Mouse (Mus musculus) liver, embryonic 15.5 days (tissue): ENCODE measurements around the gene Tmem235. TPM values are rescaled to one million over a fixed set of nuclear protein-coding genes. Genes with fewer than 3 reads are reported as not detected.
A peak's percentile ranks its signal among the peaks of the same experiment; 100 is the strongest.
"Not testable (repeated sequence)": the region's sequence is repeated elsewhere in the genome, so short reads cannot be mapped to it uniquely, and the experiment has no call there.

Source experiments
- ATAC-seq: fragments of 200-750 bp; cut with Nextera tagmentation; 2 replicates; pipeline ENCODE4 v1.8.0; 2017; ENCODE audit warnings: moderate number of reproducible peaks, mild to moderate bottlenecking, moderate library complexity; ENCODE audit not compliant: insufficient read depth
- H3K27ac ChIP-seq: fragments of 300-500 bp; sonication (generic); replicated peaks from 2 replicates; pipeline ENCODE4 v1.5.1; 2015; ENCODE audit warnings: mild to moderate bottlenecking, inconsistent platforms
- H3K27me3 ChIP-seq: fragments of 300-500 bp; sonication (generic); 2 replicates; pipeline ENCODE4 v1.6.1; 2015; ENCODE audit warnings: mild to moderate bottlenecking, inconsistent platforms
- H3K36me3 ChIP-seq: fragments of 300-500 bp; sonication (generic); replicated peaks from 2 replicates; pipeline ENCODE4 v1.6.1; 2015; ENCODE audit warnings: moderate library complexity, mild to moderate bottlenecking, inconsistent platforms
- H3K4me1 ChIP-seq: fragments of 300-500 bp; sonication (generic); replicated peaks from 2 replicates; pipeline ENCODE4 v1.6.1; 2015; ENCODE audit warnings: inconsistent platforms
- H3K4me2 ChIP-seq: fragments of 300-500 bp; sonication (generic); 2 replicates; pipeline ENCODE4 v1.6.1; 2015; ENCODE audit warnings: moderate library complexity, mild to moderate bottlenecking, inconsistent platforms
- H3K4me3 ChIP-seq: fragments of 300-500 bp; sonication (generic); replicated peaks from 2 replicates; pipeline ENCODE4 v1.5.1; 2015; ENCODE audit warnings: mild to moderate bottlenecking, inconsistent platforms
- H3K9ac ChIP-seq: fragments of 300-500 bp; sonication (generic); 2 replicates; pipeline ENCODE4 v1.6.1; 2015; ENCODE audit warnings: moderate library complexity, mild to moderate bottlenecking, inconsistent platforms
- H3K9me3 ChIP-seq: fragments of 300-500 bp; sonication (generic); replicated peaks from 2 replicates; pipeline ENCODE4 v1.6.1; 2016; ENCODE audit warnings: inconsistent platforms
- WGBS: fragments of 180-500 bp; shearing (Covaris S2); methylation state at CpG from one replicate; pipeline ENCODE4 v1.1.7; 2015; ENCODE audit warnings: mixed read lengths; ENCODE audit not compliant: insufficient replicate concordance; 5-methylcytosine and 5-hydroxymethylcytosine counted together
- polyA plus RNA-seq: library from polyadenylated mRNA; unstranded; fragments of >200 nt; fragmentation: Nextera tagmentation; extraction: Ambion mirVana; gene quantifications from 2 replicates; pipeline ENCODE4 v1.2.1, GENCODE M21; 2015

The Tmem235 gene
- polyA plus RNA-seq, result not detected in 2 replicates

GRCm38 (mm10) chr11:117860601-117861000 is at the start of gene Tmem235:
TSS of gene Tmem235 (plus strand) at chr11:117860752.
- no peak within 1 kb of the TSS for H3K4me2 ChIP-seq
- 5% methylated on average over 23 of the region's 23 CpGs for WGBS
- ATAC-seq, result no peak
- peaks cover 63% of the 10 kb centered on the region for H3K27me3 ChIP-seq
- H3K4me3 ChIP-seq, result no peak within 1 kb of the TSS
- peaks cover 14% of the 10 kb centered on the region; the same call in 1 of the 2 replicates for H3K4me1 ChIP-seq
- 0 out of 2 replicates have a peak, but pooled peaks cover 3% of the 10 kb centered on the region for H3K9me3 ChIP-seq
- peaks cover 24% of the 10 kb centered on the region for H3K36me3 ChIP-seq
- no peak within 1 kb of the TSS for H3K9ac ChIP-seq
- no peak within 1 kb of the TSS for H3K27ac ChIP-seq

DNA sequence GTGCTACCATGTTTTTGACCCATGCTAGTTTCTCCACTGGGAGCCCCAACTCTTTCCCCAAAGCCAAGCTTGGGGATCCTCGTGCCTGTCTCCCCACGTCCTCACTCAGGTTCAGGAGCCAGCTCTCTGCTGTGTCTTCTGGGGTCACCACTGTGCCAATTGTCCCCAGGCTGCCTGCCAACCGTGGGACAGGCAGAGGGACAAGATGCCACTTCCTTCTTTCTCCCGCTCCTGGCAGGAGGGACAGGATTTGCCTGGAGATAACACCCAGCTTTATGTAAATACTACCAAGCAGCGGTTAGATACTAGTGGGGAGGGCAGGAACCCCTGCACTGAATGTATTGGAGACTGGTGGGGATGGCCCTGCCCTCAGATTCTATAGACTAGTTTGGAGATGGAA is 46.7 kb upstream of the Tmem235 start:
- Histone ChIP-seq H3K9ac (no peak overlapping the region), H3K27me3 (no peaks in the 10 kb centered on the region), H3K36me3 (peaks cover 78% of the 10 kb centered on the region), H3K4me2 (no peak overlapping the region), H3K4me1 (peaks cover 82% of the 10 kb centered on the region), H3K27ac (peak overlapping the region; percentile 60), H3K4me3 (no peak overlapping the region), H3K9me3 (no peaks in the 10 kb centered on the region)
- WGBS, result 53% methylated on average over 5 of the region's 5 CpGs
- ATAC-seq, result no peak

GRCm38 (mm10) chr11:117814704-117815366 is 45.7 kb upstream of the Tmem235 start:
- peak overlapping the region; percentile 60 for H3K27ac ChIP-seq

GRCm38 (mm10) chr11:117815850-117816249 is 44.7 kb upstream of the Tmem235 start:
- Histone ChIP-seq H3K36me3 (peaks cover 98% of the 10 kb centered on the region), H3K27ac (peak overlapping the region; percentile 45; the same call in 1 of the 2 replicates), H3K4me1 (peaks cover 68% of the 10 kb centered on the region)
- not testable (repeated sequence) for ATAC-seq, H3K9ac ChIP-seq, H3K4me2 ChIP-seq, H3K4me3 ChIP-seq, H3K9me3 ChIP-seq, H3K27me3 ChIP-seq
- 83% methylated on average over 9 of the region's 9 CpGs for WGBS

More at GRCm38 (mm10) chr11:117814704-117815366, 45.7 kb upstream of the Tmem235 start:
- no peak for ATAC-seq
- H3K4me1 ChIP-seq, result peaks cover 72% of the 10 kb centered on the region
- no peak overlapping the region for H3K9ac ChIP-seq
- no peak overlapping the region for H3K4me2 ChIP-seq
- 71% methylated on average over 6 of the region's 6 CpGs for whole genome bisulfite sequencing
- no peak overlapping the region for H3K4me3 ChIP-seq
- no peaks in the 10 kb centered on the region for H3K27me3 ChIP-seq
- H3K9me3 ChIP-seq, result no peaks in the 10 kb centered on the region
- H3K36me3 ChIP-seq, result peaks cover 88% of the 10 kb centered on the region

DNA sequence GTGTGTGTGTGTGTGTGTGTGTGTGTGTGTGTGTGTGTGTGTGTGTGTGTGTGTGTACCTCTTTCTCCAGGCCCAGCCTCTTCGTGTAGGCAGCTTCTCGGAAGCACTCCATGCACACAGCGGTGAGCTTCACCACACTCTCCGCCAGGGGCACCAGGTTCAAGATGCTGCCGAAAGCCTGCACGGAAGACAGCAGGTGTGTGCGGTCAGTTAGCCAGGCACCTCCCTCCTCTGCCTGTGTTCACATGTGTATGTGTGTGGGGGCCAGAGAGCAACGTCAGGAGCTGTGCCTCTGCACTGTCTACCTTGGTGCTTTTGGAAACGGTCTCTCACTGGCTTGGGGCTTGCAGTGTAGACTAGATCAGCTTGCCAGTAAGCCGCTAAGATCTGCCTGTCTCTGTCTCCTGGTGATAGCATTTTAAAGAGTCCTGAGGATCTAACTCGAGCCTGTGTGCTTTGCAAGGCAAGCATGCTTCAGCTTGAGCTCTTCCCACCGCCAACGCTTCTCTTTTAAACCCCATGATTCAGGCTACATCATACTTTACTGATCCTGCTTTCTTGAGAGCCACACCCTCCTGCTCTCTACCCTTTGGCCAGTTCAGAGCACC is 44.1 kb upstream of the Tmem235 start:
- Histone ChIP-seq H3K27me3 (no peaks in the 10 kb centered on the region), H3K4me3 (no peak overlapping the region), H3K36me3 (peaks cover 99% of the 10 kb centered on the region), H3K27ac (0 out of 2 replicates have a peak overlapping the region, but pooled peaks have one; percentile 14), H3K9me3 (no peaks in the 10 kb centered on the region), H3K4me2 (no peak overlapping the region), H3K4me1 (peaks cover 68% of the 10 kb centered on the region), H3K9ac (no peak overlapping the region)
- 79% methylated on average over 13 of the region's 13 CpGs for WGBS
- no peak for ATAC-seq

GRCm38 (mm10) chr11:117819095-117819494 is 41.5 kb upstream of the Tmem235 start:
- H3K27ac ChIP-seq, result no peak overlapping the region
- H3K27me3 ChIP-seq, result no peaks in the 10 kb centered on the region
- 80% methylated on average over 8 of the region's 8 CpGs for WGBS
- no peak overlapping the region for H3K4me2 ChIP-seq
- no peak overlapping the region for H3K4me3 ChIP-seq
- H3K4me1 ChIP-seq, result peaks cover 69% of the 10 kb centered on the region
- no peak for ATAC-seq
- no peaks in the 10 kb centered on the region for H3K9me3 ChIP-seq
- no peak overlapping the region for H3K9ac ChIP-seq
- H3K36me3 ChIP-seq, result peaks cover 99% of the 10 kb centered on the region

DNA sequence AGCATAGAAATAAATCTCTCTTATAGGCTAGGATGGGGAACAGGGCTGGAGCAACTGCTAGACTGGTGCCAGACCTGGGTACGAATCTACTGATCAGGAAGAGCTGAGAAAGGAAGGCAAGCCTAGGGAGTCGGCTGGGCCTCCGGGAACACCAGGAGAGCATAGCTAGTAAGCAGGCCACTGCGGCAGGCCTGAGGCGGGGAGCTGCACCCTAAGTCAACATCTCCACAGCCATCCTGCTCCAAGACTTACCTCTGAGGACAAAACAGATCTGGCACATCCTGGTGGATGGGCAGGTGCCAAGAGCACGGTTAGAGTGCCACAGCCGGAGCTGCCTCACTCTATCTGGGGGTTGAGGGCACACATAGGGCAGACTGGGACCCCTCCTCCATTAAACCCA is 40.4 kb upstream of the Tmem235 start:
- H3K4me3 ChIP-seq, result no peak overlapping the region
- peaks cover 63% of the 10 kb centered on the region for H3K4me1 ChIP-seq
- 94% methylated on average over 7 of the region's 7 CpGs for WGBS
- H3K4me2 ChIP-seq, result no peak overlapping the region
- ATAC-seq, result no peak
- H3K27me3 ChIP-seq, result no peaks in the 10 kb centered on the region
- H3K36me3 ChIP-seq, result peaks cover 91% of the 10 kb centered on the region
- no peaks in the 10 kb centered on the region for H3K9me3 ChIP-seq
- H3K27ac ChIP-seq, result no peak overlapping the region; the same call in 1 of the 2 replicates
- no peak overlapping the region for H3K9ac ChIP-seq

DNA sequence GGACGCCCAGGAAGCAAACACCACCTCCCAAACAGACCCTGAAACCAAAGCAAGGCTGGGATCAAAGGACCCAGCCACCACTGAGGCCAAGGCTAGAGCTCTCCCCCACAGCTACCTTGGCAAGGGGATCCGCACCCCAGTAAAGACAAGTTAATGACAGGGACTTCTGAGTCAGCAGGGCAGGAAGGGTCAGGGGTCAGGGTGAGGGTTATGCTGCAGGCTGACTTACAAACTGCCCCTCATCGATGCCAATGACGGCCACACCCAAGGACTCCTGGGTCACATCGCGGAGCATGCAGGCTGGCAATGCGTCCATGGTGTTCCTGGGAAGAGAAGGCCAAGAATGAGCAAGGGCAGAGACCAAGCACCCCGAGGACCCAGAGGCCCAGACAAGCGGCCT is 38.7 kb upstream of the Tmem235 start:
- H3K27ac ChIP-seq, result no peak overlapping the region
- peaks cover 75% of the 10 kb centered on the region for H3K36me3 ChIP-seq
- no peaks in the 10 kb centered on the region for H3K9me3 ChIP-seq
- H3K9ac ChIP-seq, result no peak overlapping the region
- 81% methylated on average over 9 of the region's 9 CpGs for WGBS
- H3K4me1 ChIP-seq, result peaks cover 65% of the 10 kb centered on the region
- ATAC-seq, result no peak
- H3K4me2 ChIP-seq, result no peak overlapping the region
- H3K4me3 ChIP-seq, result no peak overlapping the region
- no peaks in the 10 kb centered on the region for H3K27me3 ChIP-seq

GRCm38 (mm10) chr11:117822728-117823241 is 37.8 kb upstream of the Tmem235 start:
- peaks cover 73% of the 10 kb centered on the region for H3K4me1 ChIP-seq
- H3K4me3 ChIP-seq, result no peak overlapping the region

DNA sequence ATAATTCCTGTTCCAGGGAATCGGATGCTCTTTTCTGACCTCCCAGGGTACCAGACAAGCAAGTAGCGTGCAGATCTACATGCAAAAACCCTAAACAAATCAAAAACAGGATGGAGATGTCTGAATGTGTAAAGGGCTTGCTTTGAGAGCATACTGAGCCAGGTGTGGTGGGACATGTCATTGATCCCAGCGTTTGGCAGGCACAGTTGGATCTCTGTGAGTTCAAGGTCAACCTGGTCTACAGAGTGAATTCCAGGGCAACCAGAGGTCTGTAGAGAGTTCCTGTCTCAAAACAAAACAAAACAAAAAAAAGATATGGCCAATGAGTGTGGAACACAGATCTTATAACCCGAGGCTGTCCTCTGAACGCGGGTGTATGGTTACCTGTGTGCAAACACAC is 37.1 kb upstream of the Tmem235 start:
- Histone ChIP-seq H3K4me1 (peaks cover 78% of the 10 kb centered on the region), H3K9ac (no peak overlapping the region; the same call in 1 of the 2 replicates)

More at GRCm38 (mm10) chr11:117822728-117823241, 37.8 kb upstream of the Tmem235 start:
- Histone ChIP-seq H3K9ac (no peak overlapping the region), H3K27me3 (no peaks in the 10 kb centered on the region), H3K36me3 (peaks cover 66% of the 10 kb centered on the region), H3K9me3 (no peaks in the 10 kb centered on the region), H3K4me2 (peak overlapping the region; percentile 90), H3K27ac (peak overlapping the region; percentile 8)
- whole genome bisulfite sequencing, result 83% methylated on average over 7 of the region's 7 CpGs
- ATAC-seq, result no peak

More for the DNA sequence above, 37.1 kb upstream of the Tmem235 start:
- WGBS, result 86% methylated on average over 6 of the region's 6 CpGs
- Histone ChIP-seq H3K4me3 (peak overlapping the region; percentile 84), H3K27ac (no peak overlapping the region; the same call in 1 of the 2 replicates), H3K27me3 (no peaks in the 10 kb centered on the region), H3K4me2 (peak overlapping the region; percentile 90), H3K36me3 (peaks cover 60% of the 10 kb centered on the region), H3K9me3 (no peaks in the 10 kb centered on the region)
- no peak for ATAC-seq
